Mouse (Mus musculus): ENCODE data around the gene Kmt5b. TPM values are rescaled to one million over a fixed set of nuclear protein-coding genes. Genes with fewer than 3 reads are reported as not detected.

The Kmt5b gene
- polyA plus RNA-seq (2021), result 35.0 TPM

DNA sequence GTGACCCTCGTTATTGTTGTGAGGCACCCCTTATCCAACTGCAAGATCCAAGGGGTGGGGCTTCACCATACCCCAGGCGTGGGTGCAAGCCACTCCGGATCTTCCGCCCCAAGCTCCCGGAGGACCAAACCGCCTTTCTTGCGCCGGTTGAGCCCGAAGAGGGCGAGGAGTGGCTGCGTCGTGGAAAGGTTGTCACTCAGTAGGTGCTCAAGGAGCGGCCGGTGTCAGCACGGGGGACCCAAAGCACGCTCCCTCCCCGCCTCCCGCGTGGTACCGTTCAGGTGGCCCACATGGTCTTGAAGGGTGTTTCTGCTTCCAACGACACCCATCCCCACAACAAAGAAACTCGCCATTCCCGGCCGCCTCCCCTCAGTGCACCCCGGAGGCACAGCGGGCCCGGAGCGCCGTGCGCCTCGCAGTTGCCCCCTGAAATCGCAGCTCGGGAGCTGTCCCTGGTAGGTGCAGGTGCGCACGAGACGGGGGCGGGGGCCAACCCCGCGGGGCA lies at the start of gene Kmt5b:
TSS of gene Kmt5b (plus strand) at position 146 of the 505 bp plus-strand sequence.
- POLR2A ChIA-PET, result interaction anchor here (0.8 to 2.1 kb wide), 4 partner anchors 40 to 196 kb away, joined by 3 to 12 read pairs (median 3); partner anchors contain the start of gene Chka
- in situ Hi-C loops (cut with MboI; ENCODE audit: low pct_unique_long_range_greater_than_20kb), result no loop called here
- ATAC-seq (no peak), DNase-seq (ENCODE audit: low read depth, low spot score) (no peak)
- CTCF ChIA-PET, result interaction anchor here (1.8 kb wide), 1 partner anchor 76 kb away, joined by 3 read pairs; no protein-coding TSS in a partner anchor
- no peak for TF ChIP-seq CTCF (IDR thresholded peaks at IDR 0.05)
- peaks cover 15% of the 10 kb centered on the region for H3K27me3 ChIP-seq

DNA sequence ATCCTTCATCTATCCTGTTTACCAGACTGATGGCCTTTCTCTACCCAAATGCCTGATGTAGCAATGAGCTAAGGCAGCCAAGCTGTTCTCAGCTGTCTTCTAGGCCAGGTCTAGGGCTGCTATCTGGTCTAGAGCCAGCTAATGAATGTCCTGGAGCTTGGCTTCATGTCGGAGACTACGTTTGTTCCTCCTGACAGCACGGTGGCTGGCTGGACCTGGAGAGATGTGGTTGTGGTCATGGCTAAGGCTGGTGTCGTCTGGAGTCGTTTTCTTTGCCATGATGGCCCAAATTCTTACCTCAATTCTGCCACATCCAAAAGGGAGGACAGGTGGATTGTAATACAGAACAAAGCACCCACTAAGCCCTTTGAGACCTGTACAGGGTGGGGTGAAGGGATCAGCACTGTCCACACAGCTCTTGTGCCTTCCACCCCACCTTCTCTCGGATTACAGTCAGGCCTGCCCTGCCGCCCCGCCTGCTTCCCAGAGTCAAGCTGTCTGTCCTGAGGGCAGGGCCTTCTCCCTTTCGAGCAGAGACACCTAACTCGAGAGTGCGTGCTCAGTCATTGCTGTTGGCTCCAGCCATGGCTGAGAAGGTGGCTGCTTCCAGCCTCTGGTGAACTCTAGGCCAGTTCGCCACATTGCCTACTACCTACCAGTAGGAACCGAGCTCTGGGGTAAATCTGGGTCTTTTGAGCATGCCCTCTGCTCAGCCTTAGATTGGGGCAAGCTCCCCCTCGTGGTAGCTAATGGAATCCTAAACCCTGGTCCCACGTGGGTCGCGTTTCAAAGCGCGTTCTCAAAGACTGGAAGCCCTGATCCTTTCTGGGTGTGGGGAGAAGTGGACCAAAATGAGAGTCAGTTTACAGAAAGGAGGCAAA lies 48.5 kb upstream of the Kmt5b start:
- in situ Hi-C loops (cut with MboI; ENCODE audit: low pct_unique_long_range_greater_than_20kb), result no loop called here
- H3K27me3 ChIP-seq, result no peaks in the 10 kb centered on the region
- DNase-seq (ENCODE audit: low read depth, low spot score) (no peak), ATAC-seq (no peak)
- ChIA-PET CTCF (interaction anchor here (1.1 to 3.0 kb wide), 5 partner anchors 8 to 103 kb away, joined by 3 to 21 read pairs (median 3); no protein-coding TSS in a partner anchor), POLR2A (no interaction called here)
- TF ChIP-seq CTCF (IDR thresholded peaks at IDR 0.05), result no peak

DNA sequence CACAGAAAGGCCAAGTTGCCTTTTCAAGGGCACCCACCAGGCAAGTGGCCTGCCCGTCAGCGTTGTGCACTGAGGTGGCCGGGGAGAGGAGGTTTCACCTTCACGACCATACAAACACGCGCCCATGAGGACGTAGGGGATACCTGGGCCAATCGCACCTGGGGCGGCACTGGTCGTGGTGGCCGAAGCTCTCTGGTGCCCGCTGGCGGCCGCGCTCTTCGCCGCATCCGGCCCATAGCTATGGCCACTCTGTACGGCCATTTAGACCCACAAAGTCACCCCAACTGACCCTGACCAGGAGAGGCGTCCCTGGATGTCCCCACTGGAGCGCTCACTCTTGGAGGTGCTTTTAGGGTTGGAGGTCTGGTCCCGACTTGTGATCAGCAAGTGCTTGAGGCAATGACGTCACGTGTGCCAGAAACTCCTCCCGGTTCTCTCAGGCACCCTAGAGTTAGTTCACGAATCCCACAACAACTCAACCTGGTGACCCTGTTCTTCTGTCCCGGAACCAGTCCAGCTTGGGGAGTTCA lies 47.8 kb upstream of the Kmt5b start:
- in situ Hi-C loops (cut with MboI; ENCODE audit: low pct_unique_long_range_greater_than_20kb), result no loop called here
- no peak for DNase-seq (ENCODE audit: low read depth, low spot score)
- no peaks in the 10 kb centered on the region for H3K27me3 ChIP-seq
- ATAC-seq, result no peak
- peak; percentile 58 for TF ChIP-seq CTCF (IDR thresholded peaks at IDR 0.05)
- POLR2A ChIA-PET, result no interaction called here
- CTCF ChIA-PET, result interaction anchor here (1.1 to 3.0 kb wide), 5 partner anchors 9 to 104 kb away, joined by 3 to 21 read pairs (median 3); no protein-coding TSS in a partner anchor

DNA sequence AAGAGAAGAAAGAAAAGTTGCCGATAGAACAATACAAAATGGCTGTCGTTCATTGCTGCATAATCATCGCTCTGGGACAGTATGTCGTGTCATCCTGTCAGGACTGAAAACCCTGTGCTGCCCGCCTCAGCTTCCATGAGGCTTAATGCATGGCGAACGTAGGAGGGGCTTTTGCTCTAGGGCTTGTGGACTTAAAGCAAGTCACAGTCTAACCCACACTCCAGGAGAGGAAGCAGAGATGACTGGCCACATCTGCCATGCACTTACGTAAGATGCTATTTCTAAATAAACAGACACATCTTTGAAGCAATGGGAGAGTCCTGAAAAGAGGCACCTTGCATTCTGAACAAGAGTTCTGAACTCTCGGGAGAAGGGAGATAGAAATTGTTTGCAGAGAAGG lies 44.1 kb upstream of the Kmt5b start:
- H3K27me3 ChIP-seq, result no peaks in the 10 kb centered on the region
- no peak for ATAC-seq
- no peak for DNase-seq (ENCODE audit: low read depth, low spot score)
- in situ Hi-C loops (cut with MboI; ENCODE audit: low pct_unique_long_range_greater_than_20kb), result no loop called here
- no peak for TF ChIP-seq CTCF (IDR thresholded peaks at IDR 0.05)
- ChIA-PET CTCF (no interaction called here), POLR2A (no interaction called here)

DNA sequence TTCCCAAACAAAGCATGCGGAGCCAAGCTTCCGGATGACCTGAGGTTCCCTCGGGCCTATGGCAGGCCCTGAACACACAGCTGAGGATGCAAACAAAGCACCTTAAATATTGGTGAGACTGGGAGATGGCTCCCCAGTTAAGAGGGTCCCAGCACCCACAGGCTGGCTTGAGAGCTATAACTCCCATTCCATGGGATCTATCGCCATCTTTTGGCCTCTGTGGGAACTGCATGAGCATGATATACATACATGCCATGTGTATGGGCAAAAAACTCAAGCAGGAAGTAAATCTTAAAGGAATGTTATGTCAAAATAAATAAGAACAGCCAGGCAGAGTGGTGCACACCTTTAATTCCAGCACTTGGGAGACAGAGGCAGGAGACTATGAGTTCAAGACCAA lies 43.3 kb upstream of the Kmt5b start:
- DNase-seq (ENCODE audit: low read depth, low spot score) (no peak), ATAC-seq (no peak)
- POLR2A ChIA-PET, result no interaction called here
- in situ Hi-C loops (cut with MboI; ENCODE audit: low pct_unique_long_range_greater_than_20kb), result no loop called here
- H3K27me3 ChIP-seq, result no peaks in the 10 kb centered on the region
- CTCF ChIA-PET, result interaction anchor here (1.0 kb wide), 1 partner anchor 25 kb away, joined by 3 read pairs; no protein-coding TSS in a partner anchor
- peak; percentile 80 for TF ChIP-seq CTCF (IDR thresholded peaks at IDR 0.05)

DNA sequence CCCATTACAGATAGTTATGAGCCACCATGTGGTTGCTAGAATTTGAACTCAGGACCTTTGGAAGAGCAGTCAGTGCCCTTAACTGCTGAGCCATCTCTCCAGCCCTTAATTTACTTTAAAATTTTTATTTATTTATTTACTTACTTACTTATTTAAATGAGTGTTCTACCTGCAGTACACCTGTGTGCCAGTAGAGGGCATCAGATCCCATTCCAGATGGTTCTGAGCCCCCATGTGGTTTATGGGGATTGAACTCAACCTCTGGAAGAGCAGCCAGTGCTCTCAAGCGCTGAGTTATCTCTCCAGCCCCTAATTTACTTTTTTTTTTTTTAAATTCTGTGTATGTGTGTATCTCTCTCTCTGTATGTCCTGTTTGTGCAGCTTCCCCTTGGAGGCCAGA lies 42.4 kb upstream of the Kmt5b start:
- H3K27me3 ChIP-seq, result no peaks in the 10 kb centered on the region
- ATAC-seq (no peak), DNase-seq (ENCODE audit: low read depth, low spot score) (no peak)
- in situ Hi-C loops (cut with MboI; ENCODE audit: low pct_unique_long_range_greater_than_20kb), result no loop called here
- CTCF ChIA-PET, result interaction anchor here (0.7 to 1.3 kb wide), 2 partner anchors 21 to 53 kb away, joined by 3 read pairs; no protein-coding TSS in a partner anchor
- POLR2A ChIA-PET, result interaction anchor here (0.6 kb wide), 1 partner anchor 292 kb away, joined by 5 read pairs; no protein-coding TSS in a partner anchor
- peak; percentile 83 for TF ChIP-seq CTCF (IDR thresholded peaks at IDR 0.05)

DNA sequence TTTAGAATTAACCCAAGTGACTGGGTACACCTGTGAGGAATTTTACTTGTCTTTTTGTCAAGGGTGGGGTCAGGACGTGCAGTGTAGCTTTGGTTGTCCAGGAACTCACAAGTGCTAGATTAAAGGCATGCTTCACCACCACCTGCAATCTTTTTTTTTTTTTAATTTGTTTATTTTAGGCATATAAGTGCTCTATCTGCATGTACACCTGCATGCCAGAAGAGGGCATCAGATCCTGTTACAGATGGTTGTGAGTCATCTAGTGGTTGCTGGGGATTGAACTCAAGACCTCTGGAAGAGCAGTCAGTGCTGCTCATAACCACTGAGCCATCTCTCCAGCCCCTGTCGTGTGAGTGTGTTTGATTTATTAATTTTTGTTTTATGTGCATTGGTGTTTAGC lies 38.3 kb upstream of the Kmt5b start:
- peak; percentile 46 for TF ChIP-seq CTCF (IDR thresholded peaks at IDR 0.05)
- DNase-seq (ENCODE audit: low read depth, low spot score), result no peak
- in situ Hi-C loops (cut with MboI; ENCODE audit: low pct_unique_long_range_greater_than_20kb), result no loop called here
- H3K27me3 ChIP-seq, result no peaks in the 10 kb centered on the region
- ChIA-PET CTCF (no interaction called here), POLR2A (interaction anchor here (0.8 kb wide), 1 partner anchor 173 kb away, joined by 3 read pairs; no protein-coding TSS in a partner anchor)
- no peak for ATAC-seq

DNA sequence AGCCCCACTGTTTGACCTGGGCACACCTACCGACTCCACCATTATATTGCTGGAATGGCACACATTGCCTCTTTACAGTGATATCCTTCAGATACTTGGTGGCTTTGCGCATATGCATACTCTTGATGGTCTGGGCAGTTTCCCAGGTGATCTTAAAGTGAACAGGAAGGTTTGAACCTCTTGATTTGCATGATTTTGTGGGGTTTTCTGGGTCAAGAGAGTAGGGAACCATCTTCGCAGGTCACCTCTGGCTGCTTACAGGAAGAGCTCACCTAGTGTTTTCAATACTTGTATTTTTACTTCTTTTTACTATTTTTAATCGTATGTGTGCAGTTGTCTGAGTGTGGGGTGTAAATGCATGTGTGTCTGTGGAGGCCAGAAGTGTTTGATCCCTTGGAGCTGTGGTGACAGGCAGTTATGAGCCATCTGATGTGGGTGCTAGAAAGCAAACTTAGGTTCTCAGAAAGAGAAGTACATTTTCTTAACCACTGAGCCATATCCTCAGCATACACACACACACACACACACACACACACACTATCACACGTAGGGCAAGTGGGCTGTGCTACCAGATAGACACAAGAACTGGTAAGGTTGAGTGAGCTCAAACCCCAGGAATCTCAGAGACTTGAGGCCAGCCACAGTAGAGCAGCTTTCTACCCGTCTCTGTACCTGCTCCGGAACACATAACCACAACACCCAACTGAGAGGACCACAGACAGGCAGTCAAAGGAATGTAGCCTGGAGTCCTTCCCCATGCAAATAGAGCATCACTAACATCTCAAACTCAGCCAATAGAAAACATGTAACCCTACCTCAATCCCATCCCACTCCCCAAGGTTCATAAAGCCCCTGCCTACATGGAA lies 36.2 kb upstream of the Kmt5b start:
- CTCF ChIA-PET, result interaction anchor here (1.4 kb wide), 1 partner anchor 13 kb away, joined by 3 read pairs; no protein-coding TSS in a partner anchor

DNA sequence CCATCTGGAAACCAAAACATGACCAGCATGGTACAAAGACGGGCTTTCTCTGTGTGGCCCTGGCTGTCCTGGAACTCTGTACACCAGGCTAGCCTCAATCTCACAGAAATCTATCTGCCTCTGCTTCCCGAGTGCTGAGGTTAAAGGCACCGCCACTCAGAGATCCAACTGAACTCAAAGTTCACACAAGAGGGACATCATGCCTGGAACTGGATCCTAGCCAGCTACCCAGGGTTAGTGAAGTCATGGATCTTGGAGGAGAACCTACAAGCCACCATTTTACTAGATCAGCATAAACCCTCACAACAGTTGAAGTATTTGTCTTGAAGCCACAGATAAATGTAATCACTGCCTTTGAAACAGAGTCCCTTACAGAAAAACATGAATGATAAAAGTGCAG lies 31.2 kb upstream of the Kmt5b start:
- peaks cover 19% of the 10 kb centered on the region for H3K27me3 ChIP-seq
- no peak for TF ChIP-seq CTCF (IDR thresholded peaks at IDR 0.05)
- ChIA-PET POLR2A (interaction anchor here (0.6 kb wide), 1 partner anchor 16 kb away, joined by 8 read pairs; no protein-coding TSS in a partner anchor), CTCF (interaction anchor here (1.5 kb wide), 1 partner anchor 113 kb away, joined by 3 read pairs; no protein-coding TSS in a partner anchor)
- ATAC-seq (no peak), DNase-seq (ENCODE audit: low read depth, low spot score) (no peak)
- in situ Hi-C loops (cut with MboI; ENCODE audit: low pct_unique_long_range_greater_than_20kb), result no loop called here

More for the DNA sequence above, 36.2 kb upstream of the Kmt5b start:
- DNase-seq (ENCODE audit: low read depth, low spot score) (no peak), ATAC-seq (no peak)
- H3K27me3 ChIP-seq, result peaks cover 14% of the 10 kb centered on the region
- TF ChIP-seq CTCF (IDR thresholded peaks at IDR 0.05), result no peak
- in situ Hi-C loops (cut with MboI; ENCODE audit: low pct_unique_long_range_greater_than_20kb), result no loop called here
- POLR2A ChIA-PET, result no interaction called here

DNA sequence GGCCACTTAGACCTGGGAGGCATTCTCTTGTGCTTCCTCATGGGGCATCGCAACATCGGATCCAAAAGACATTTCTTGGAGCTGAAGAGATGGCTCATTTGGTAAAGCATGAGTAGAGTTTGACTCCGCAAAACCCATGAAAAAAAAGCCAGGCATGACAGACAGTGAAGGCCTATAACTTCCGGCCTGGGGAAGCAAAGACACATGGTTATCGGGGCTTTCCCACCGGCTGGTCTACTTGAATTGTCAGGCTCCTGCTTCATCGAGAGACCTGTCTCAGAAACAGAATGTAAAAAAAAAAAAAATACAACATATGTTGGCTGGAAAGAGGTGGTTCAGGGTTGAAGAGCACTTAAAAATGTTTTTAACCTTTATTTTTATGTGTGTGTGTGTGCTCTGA lies 27.6 kb upstream of the Kmt5b start:
- ATAC-seq, result no peak
- peaks cover 14% of the 10 kb centered on the region for H3K27me3 ChIP-seq
- TF ChIP-seq CTCF (IDR thresholded peaks at IDR 0.05), result no peak
- in situ Hi-C loops (cut with MboI; ENCODE audit: low pct_unique_long_range_greater_than_20kb), result no loop called here
- ChIA-PET CTCF (interaction anchor here (1.6 kb wide), 1 partner anchor 26 kb away, joined by 3 read pairs; no protein-coding TSS in a partner anchor), POLR2A (no interaction called here)
- DNase-seq (ENCODE audit: low read depth, low spot score), result no peak
